Mouse (Mus musculus) MEL (cell line): Measurements from ENCODE around the gene Gm10153. TPM values are rescaled to one million over a fixed set of nuclear protein-coding genes. Genes with fewer than 3 reads are reported as not detected.
"Not testable (repeated sequence)": the region's sequence is repeated elsewhere in the genome, so short reads cannot be mapped to it uniquely, and the experiment has no call there.

Source experiments
- DNase-seq: peaks from one replicate; pipeline ENCODE4 v3.0.0; 2011; ENCODE audit warnings: low read depth, low spot score
- H3K27ac ChIP-seq: 2 replicates; pipeline ENCODE4 v1.5.1; 2012; ENCODE audit warnings: low read depth, mild to moderate bottlenecking, control low read depth, low read length, moderate library complexity; ENCODE audit not compliant: control insufficient read depth
- H3K27me3 ChIP-seq, 2 experiments: fragments of 150-350 bp in 1 of 2; sonication (generic) in 1 of 2; 2 replicates each; pipeline ENCODE4 v1.6.1; 2012; ENCODE audit warnings: low read length in 2 of 2, mild to moderate bottlenecking in 2 of 2, improper control_type of control experiment in 1 of 2, moderate library complexity in 1 of 2; ENCODE audit not compliant: insufficient read depth in 2 of 2, control insufficient read depth in 1 of 2
- H3K36me3 ChIP-seq, 2 experiments: 2 replicates each; pipeline ENCODE4 v1.6.1; 2012 to 2014; ENCODE audit warnings: low read length in 2 of 2, improper control_type of control experiment in 1 of 2, inconsistent platforms in 1 of 2, mild to moderate bottlenecking in 1 of 2; ENCODE audit not compliant: insufficient read depth in 2 of 2, control insufficient read depth in 1 of 2
- H3K4me1 ChIP-seq, 2 experiments: fragments of 150-350 bp in 1 of 2; sonication (generic) in 1 of 2; 2 replicates each; pipeline ENCODE4 v1.6.1; 2012; ENCODE audit warnings: low read length in 2 of 2, improper control_type of control experiment in 1 of 2, mild to moderate bottlenecking in 1 of 2; ENCODE audit not compliant: insufficient read depth in 2 of 2, control insufficient read depth in 1 of 2
- H3K4me3 ChIP-seq, 2 experiments: fragments of 150-350 bp in 1 of 2; sonication (generic) in 1 of 2; 2 replicates each; pipeline ENCODE4 v1.5.1; 2012; ENCODE audit warnings: low read depth in 2 of 2, low read length in 2 of 2, mild to moderate bottlenecking in 2 of 2, moderate library complexity in 2 of 2, control low read depth in 1 of 2, improper control_type of control experiment in 1 of 2; ENCODE audit not compliant: control insufficient read depth in 1 of 2, insufficient read depth in 1 of 2
- H3K79me2 ChIP-seq: 2 replicates; pipeline ENCODE4 v1.6.1; 2012; ENCODE audit warnings: mild to moderate bottlenecking, low read length, moderate library complexity; ENCODE audit not compliant: control insufficient read depth, poor library complexity, insufficient read depth
- H3K9ac ChIP-seq: 2 replicates; pipeline ENCODE4 v1.6.1; 2012; ENCODE audit warnings: low read depth, mild to moderate bottlenecking, control low read depth, low read length, moderate library complexity; ENCODE audit not compliant: control insufficient read depth, poor library complexity, severe bottlenecking
- H3K9me3 ChIP-seq: fragments of 150-350 bp; sonication (generic); replicated peaks from 2 replicates; pipeline ENCODE4 v1.6.1; 2012; ENCODE audit warnings: mild to moderate bottlenecking, low read length, improper control_type of control experiment, moderate library complexity; ENCODE audit not compliant: insufficient read depth
- BHLHE40 ChIP-seq: IDR thresholded peaks from 2 replicates; pipeline ENCODE4 v1.6.1; 2012; ENCODE audit warnings: low read depth, mild to moderate bottlenecking, inconsistent platforms, low read length, improper control_type of control experiment, borderline replicate concordance
- CHD2 ChIP-seq: IDR thresholded peaks from 2 replicates; pipeline ENCODE4 v1.6.1; 2011; ENCODE audit warnings: low read length, improper control_type of control experiment
- E2F4 ChIP-seq: IDR thresholded peaks from 2 replicates; pipeline ENCODE4 v1.6.1; 2011; ENCODE audit warnings: low read depth, low read length, improper control_type of control experiment, borderline replicate concordance
- EP300 ChIP-seq, 2 experiments: IDR thresholded peaks; 2 replicates each; pipeline ENCODE4 v1.6.1; 2011; ENCODE audit warnings: improper control_type of control experiment in 2 of 2, low read length in 2 of 2, low read depth in 1 of 2, mild to moderate bottlenecking in 1 of 2
- GATA1 ChIP-seq: IDR thresholded peaks from 2 replicates; pipeline ENCODE4 v1.6.1; 2011; ENCODE audit warnings: low read depth, low read length, improper control_type of control experiment
- HCFC1 ChIP-seq: IDR thresholded peaks from 2 replicates; pipeline ENCODE4 v1.6.1; 2012; ENCODE audit warnings: low read depth, mild to moderate bottlenecking, inconsistent platforms, low read length, improper control_type of control experiment, moderate library complexity
- JUND ChIP-seq: IDR thresholded peaks from 2 replicates; pipeline ENCODE4 v1.6.1; 2011; ENCODE audit warnings: low read depth, mild to moderate bottlenecking, improper control_type of control experiment, low read length
- KAT2A ChIP-seq: conservative IDR thresholded peaks from 2 replicates; pipeline ENCODE4 v1.6.1; 2012; ENCODE audit warnings: low read depth, low read length, improper control_type of control experiment, inconsistent platforms
- MAFK ChIP-seq: IDR thresholded peaks from 2 replicates; pipeline ENCODE4 v1.6.1; 2011; ENCODE audit warnings: low read depth, mild to moderate bottlenecking, low read length, improper control_type of control experiment, borderline replicate concordance
- MEF2A ChIP-seq: IDR thresholded peaks from 2 replicates; pipeline ENCODE4 v1.6.1; 2014; ENCODE audit warnings: low read depth, mild to moderate bottlenecking, inconsistent platforms, low read length, improper control_type of control experiment; ENCODE audit not compliant: poor library complexity, insufficient replicate concordance, severe bottlenecking; ENCODE audit errors: extremely low read depth
- USF1 ChIP-seq: IDR thresholded peaks from 2 replicates; pipeline ENCODE4 v1.6.1; 2014; ENCODE audit warnings: low read depth, mild to moderate bottlenecking, inconsistent platforms, low read length, improper control_type of control experiment, moderate library complexity
- USF2 ChIP-seq, 2 experiments: IDR thresholded peaks; 2 replicates each; pipeline ENCODE4 v1.6.1; 2011 to 2012; ENCODE audit warnings: improper control_type of control experiment in 2 of 2, low read length in 2 of 2, borderline replicate concordance in 1 of 2, inconsistent platforms in 1 of 2, low read depth in 1 of 2, mild to moderate bottlenecking in 1 of 2; ENCODE audit not compliant: insufficient read depth in 1 of 2
- ZC3H11A ChIP-seq: IDR thresholded peaks from 2 replicates; pipeline ENCODE4 v1.6.1; 2012; ENCODE audit warnings: low read depth, mild to moderate bottlenecking, inconsistent platforms, low read length, improper control_type of control experiment
- ZKSCAN1 ChIP-seq: IDR thresholded peaks from 2 replicates; pipeline ENCODE4 v1.6.1; 2012; ENCODE audit warnings: low read depth, mild to moderate bottlenecking, inconsistent platforms, low read length, improper control_type of control experiment, moderate library complexity
- polyA plus RNA-seq, 2 experiments: library from polyadenylated mRNA; stranded (reverse) in 1 of 2; unstranded in 1 of 2; fragments of >175 nt in 1 of 2; fragments of >200 nt in 1 of 2; gene quantifications; 2 replicates each; pipeline versions ENCODE4 v1.2.1 to v1.2.4; 2012; ENCODE audit warnings: low replicate concordance in 2 of 2, low read depth in 1 of 2; ENCODE audit not compliant: insufficient read length in 2 of 2, insufficient read depth in 1 of 2, missing spikeins in 1 of 2
- total RNA-seq: library from RNA; depleted of rRNA; stranded (reverse); fragments of 300-350 nt; gene quantifications from 2 replicates; pipeline ENCODE4 v1.2.3, GENCODE M21; 2012; rRNA removed

The Gm10153 gene
- total RNA-seq, result not detected in 2 replicates
- polyA plus RNA-seq, result not detected

GRCm38 (mm10) chr7:142190289-142190688 lies at the start of gene Gm10153:
Gm10153 (minus strand) TSS chr7:142190389.
- DNase-seq, result no peak
- H3K27ac ChIP-seq, result no peak within 1 kb of the TSS
- no peak within 1 kb of the TSS for H3K9ac ChIP-seq
- H3K36me3 ChIP-seq, result no peaks in the 10 kb centered on the region
- no peaks in the 10 kb centered on the region for H3K9me3 ChIP-seq
- H3K79me2 ChIP-seq, result no peaks in the 10 kb centered on the region
- H3K4me3 ChIP-seq, result no peak within 1 kb of the TSS
- H3K4me1 ChIP-seq, result no peaks in the 10 kb centered on the region
- peaks cover 3 to 7% of the 10 kb centered on the region in 2 experiments for H3K27me3 ChIP-seq
- TF ChIP-seq USF2 (IDR thresholded peaks at IDR 0.05; ENCODE audit: borderline replicate concordance in 1 of 2, insufficient read depth in 1 of 2, low read depth in 1 of 2, low read length in 2 of 2) (no peak), MEF2A (no peak), EP300 (IDR thresholded peaks at IDR 0.05; ENCODE audit: low read depth in 1 of 2, low read length in 2 of 2) (no peak), KAT2A (no peak), ZKSCAN1 (no peak), BHLHE40 (no peak), HCFC1 (no peak), E2F4 (no peak)

GRCm38 (mm10) chr7:142231540-142231939 lies 41.4 kb upstream of the Gm10153 start:
- H3K9me3 ChIP-seq, result no peaks in the 10 kb centered on the region
- TF ChIP-seq USF1, result no peak
- no peak for TF ChIP-seq JUND
- no peak for TF ChIP-seq KAT2A
- TF ChIP-seq ZC3H11A, result no peak
- no peak for TF ChIP-seq GATA1
- no peak for TF ChIP-seq CHD2
- no peak for TF ChIP-seq MAFK
- TF ChIP-seq, all 39 proteins: peak for 0
- Histone ChIP-seq H3K4me1 (no peaks in the 10 kb centered on the region), H3K9ac (no peak overlapping the region), H3K79me2 (no peaks in the 10 kb centered on the region), H3K4me3 (no peak overlapping the region), H3K36me3 (no peaks in the 10 kb centered on the region), H3K27me3 (no peaks in the 10 kb centered on the region; a peak in 2 of 4 replicates), H3K27ac (no peak overlapping the region)
- no peak for DNase-seq

GRCm38 (mm10) chr7:142229871-142230270 lies 39.7 kb upstream of the Gm10153 start, which contains the start of gene Krtap5-5:
Krtap5-5 (minus strand) TSS chr7:142229971.
- not testable (repeated sequence) for H3K36me3 ChIP-seq, DNase-seq, H3K9ac ChIP-seq, H3K4me1 ChIP-seq, H3K27ac ChIP-seq, H3K27me3 ChIP-seq, H3K9me3 ChIP-seq, H3K79me2 ChIP-seq, H3K4me3 ChIP-seq
